Mouse (Mus musculus) CD8-positive naive resting alpha-beta T cell, adult 2 months (primary cell): ENCODE results near the gene Nav1.

Source experiments
- DNase-seq, 2 experiments: peaks; one replicate each; pipeline ENCODE4 v3.0.0; 2022; ENCODE audit warnings: low read depth in 2 of 2, low spot score in 2 of 2

Gene Nav1

GRCm38 (mm10) chr1:135452259-135452658 is 154.8 kb downstream of the Nav1 start:
- DNase-seq, result peak in 1 of 2 experiments; percentile 20

- DNase-seq, result no peak
Measured at GRCm38 (mm10) chr1:135451419-135451818, 155.7 kb downstream of the Nav1 start.

- no peak for DNase-seq
Measured at GRCm38 (mm10) chr1:135449876-135450275, 157.2 kb downstream of the Nav1 start.

- DNase-seq, result no peak
Measured at GRCm38 (mm10) chr1:135448940-135449339, 158.2 kb downstream of the Nav1 start.

GRCm38 (mm10) chr1:135443506-135443905 is 163.6 kb downstream of the Nav1 start:
- DNase-seq, result no peak

- DNase-seq, result no peak
Measured at GRCm38 (mm10) chr1:135441861-135442260, 165.2 kb downstream of the Nav1 start.

GRCm38 (mm10) chr1:135440986-135441385 is 166.1 kb downstream of the Nav1 start:
- no peak for DNase-seq

- DNase-seq, result no peak
Measured at GRCm38 (mm10) chr1:135438801-135439200, 168.3 kb downstream of the Nav1 start.

- no peak for DNase-seq
Measured at GRCm38 (mm10) chr1:135435823-135436222, 171.3 kb downstream of the Nav1 start.

GRCm38 (mm10) chr1:135430669-135431017 is 176.5 kb downstream of the Nav1 start:
- DNase-seq, result no peak

GRCm38 (mm10) chr1:135429901-135430668 is 177.0 kb downstream of the Nav1 start, which contains the start of gene Ipo9:
Ipo9 (minus strand) TSS chr1:135430499.
- peak; percentile 86 to 88 for DNase-seq

GRCm38 (mm10) chr1:135427390-135427789 is 179.7 kb downstream of the Nav1 start:
- DNase-seq, result no peak

- no peak for DNase-seq
Measured at GRCm38 (mm10) chr1:135426645-135427044, 180.4 kb downstream of the Nav1 start.

GRCm38 (mm10) chr1:135422772-135423171 is 184.3 kb downstream of the Nav1 start:
- DNase-seq, result no peak

- DNase-seq, result no peak
Measured at GRCm38 (mm10) chr1:135413996-135414395, 193.1 kb downstream of the Nav1 start.

- no peak for DNase-seq
Measured at GRCm38 (mm10) chr1:135412130-135412529, 195.0 kb downstream of the Nav1 start.

- DNase-seq, result no peak
Measured at GRCm38 (mm10) chr1:135410967-135411366, 196.1 kb downstream of the Nav1 start.

GRCm38 (mm10) chr1:135408973-135409372 is 198.1 kb downstream of the Nav1 start:
- no peak for DNase-seq

- DNase-seq, result no peak
Measured at GRCm38 (mm10) chr1:135405356-135405755, 201.7 kb downstream of the Nav1 start.

GRCm38 (mm10) chr1:135401452-135402110 is 205.5 kb downstream of the Nav1 start:
- no peak for DNase-seq

- DNase-seq, result no peak
Measured at GRCm38 (mm10) chr1:135399466-135399865, 207.6 kb downstream of the Nav1 start.

GRCm38 (mm10) chr1:135385161-135385560 is 221.9 kb downstream of the Nav1 start:
- no peak for DNase-seq
